Mouse (Mus musculus): Measurements from ENCODE around the gene Lamb3.
A peak's percentile ranks its signal among the peaks of the same experiment; 100 is the strongest.
"Not testable (repeated sequence)": the region's sequence is repeated elsewhere in the genome, so short reads cannot be mapped to it uniquely, and the experiment has no call there.

Lamb3 gene

GRCm38 (mm10) chr1:193285766-193286325 lies 78.3 kb downstream of the Lamb3 start:
- not testable (repeated sequence) for DNase-seq

DNA sequence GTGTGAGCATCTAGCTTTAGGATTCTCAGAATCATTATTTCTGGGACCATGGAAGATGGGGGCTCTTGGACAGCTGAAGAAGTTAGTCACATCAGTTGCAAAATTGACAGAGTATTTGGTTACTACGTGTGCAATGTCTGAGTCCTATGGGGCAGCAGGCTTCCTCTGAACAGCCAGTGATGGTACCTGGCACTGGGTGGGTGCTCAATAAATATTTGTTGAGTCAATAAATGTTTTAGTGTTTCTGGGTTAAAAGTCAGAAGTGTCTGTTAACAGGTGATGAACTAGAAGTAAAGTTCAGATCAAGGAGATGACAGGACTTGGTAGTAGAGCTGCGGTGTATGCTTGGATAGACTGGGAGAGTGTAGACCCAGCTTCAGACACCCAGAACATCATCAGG lies 80.1 kb downstream of the Lamb3 start:
- DNase-seq = no peak

GRCm38 (mm10) chr1:193289076-193289475 lies 81.6 kb downstream of the Lamb3 start:
- no peak for DNase-seq

DNA sequence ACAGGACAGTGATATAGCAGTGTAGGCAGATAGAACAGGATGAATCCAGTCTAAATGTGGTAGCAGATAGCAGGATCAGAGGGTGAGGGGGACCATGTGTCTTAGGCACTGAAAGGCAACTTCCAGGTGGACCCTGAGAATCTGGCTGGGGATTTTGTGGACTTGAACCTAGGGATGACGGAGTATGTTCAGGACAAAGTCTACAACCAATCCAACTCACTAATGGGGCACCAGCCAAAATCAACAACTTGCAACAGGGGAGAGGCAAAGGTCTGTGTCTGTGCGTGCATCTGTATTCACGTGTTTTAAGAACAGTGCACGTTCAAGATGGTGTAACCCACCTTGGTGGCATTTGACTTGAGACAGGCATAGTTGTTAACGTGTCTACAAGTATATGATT lies 82.4 kb downstream of the Lamb3 start:
- DNase-seq = peak; percentile 74

DNA sequence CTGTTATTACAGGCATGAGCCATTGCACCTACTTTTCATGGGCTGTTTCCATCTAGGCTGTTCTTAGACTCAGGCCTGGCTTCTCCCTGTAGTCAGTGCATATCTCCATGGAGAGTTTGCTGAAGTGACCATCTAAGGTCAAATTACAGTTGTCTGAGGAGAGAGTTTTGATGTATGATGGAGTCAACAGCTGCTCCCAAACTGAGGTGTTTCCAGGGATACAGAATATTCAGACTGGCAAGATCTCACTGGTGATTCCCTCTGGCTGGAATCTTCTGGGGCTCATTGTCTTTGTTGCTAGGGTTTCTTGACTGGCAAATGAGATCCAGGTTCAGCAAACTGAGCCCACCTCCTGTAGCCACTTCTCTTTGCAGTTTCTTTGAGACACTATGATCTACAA lies 83.2 kb downstream of the Lamb3 start:
- DNase-seq = no peak

GRCm38 (mm10) chr1:193293039-193293438 lies 85.5 kb downstream of the Lamb3 start:
- DNase-seq = no peak

- DNase-seq = no peak
Observed at GRCm38 (mm10) chr1:193293926-193294325, 86.4 kb downstream of the Lamb3 start.

- no peak for DNase-seq
Observed at GRCm38 (mm10) chr1:193295920-193296319, 88.4 kb downstream of the Lamb3 start.

DNA sequence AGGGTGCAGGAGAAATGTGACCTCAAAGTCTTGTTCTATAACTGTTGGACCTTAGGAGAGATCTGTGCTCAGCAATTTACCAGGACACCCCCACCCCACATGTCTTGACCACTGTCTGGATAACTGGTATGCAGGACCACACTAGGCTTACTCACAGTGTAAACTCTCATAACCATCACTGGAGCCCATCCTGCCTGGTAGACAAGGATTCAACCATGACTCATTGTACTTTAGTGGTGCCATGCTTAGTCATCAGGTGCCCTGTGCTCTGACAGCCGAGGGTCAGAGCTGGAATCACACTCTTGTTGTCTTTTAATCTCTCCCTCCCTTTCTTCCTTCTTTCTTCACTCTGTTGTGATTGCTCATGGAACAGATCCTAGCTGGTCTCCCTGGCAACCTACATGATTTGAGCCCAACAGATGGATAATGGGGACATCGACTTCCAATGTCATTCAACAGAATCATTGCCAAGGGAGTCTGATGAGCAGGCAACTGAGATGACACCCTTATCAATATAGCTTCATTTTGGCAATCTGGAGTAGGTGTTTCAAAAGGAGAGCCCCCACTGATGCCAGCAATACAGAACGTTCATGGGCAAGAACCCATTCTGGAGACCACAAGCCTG lies 90.8 kb downstream of the Lamb3 start:
- no peak for DNase-seq

GRCm38 (mm10) chr1:193299995-193300394 lies 92.5 kb downstream of the Lamb3 start:
- no peak for DNase-seq

DNA sequence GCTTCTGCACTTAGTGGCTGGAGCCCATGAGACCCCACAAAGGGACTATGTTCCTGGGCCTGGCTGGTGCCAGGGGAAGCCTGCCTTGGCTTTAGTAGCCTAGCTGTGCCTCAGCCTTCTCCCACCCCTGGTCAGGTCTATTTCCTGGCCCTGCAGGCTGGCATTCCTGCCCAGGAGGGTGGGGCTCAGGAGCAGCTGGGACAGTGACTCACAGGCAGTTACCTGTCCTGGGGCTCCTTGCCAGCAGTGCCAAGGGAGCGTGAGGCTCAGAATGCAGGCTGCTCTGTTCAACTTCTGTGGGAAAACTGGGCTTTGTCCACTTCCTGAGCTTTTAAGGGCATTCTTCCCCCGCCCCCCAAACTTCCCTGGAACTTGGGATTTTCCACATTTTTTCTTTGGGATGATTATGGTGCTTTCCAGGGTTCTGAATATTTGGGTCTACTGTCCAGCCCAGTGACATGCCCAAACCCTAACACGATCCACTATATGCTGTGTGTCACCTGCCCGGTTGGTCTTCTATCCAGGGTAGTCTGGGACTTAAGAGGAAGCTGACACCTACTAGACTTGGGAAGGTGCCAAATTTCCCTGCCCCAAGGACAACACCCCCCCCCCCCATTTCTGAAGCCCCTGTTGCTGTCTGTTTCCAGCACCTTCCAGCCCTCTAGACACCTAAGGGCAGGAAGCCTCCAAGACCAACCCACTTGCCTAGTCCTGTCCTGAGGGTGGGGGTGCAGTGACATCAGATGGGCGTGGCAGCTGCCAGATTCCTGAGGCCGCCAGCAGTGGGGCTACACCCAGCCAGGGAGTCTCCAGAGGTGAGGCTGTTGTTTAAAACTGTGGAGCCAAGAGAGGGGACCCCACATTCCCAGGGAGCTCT lies 94.0 kb downstream of the Lamb3 start:
- DNase-seq = no peak

GRCm38 (mm10) chr1:193302093-193302405 lies 94.5 kb downstream of the Lamb3 start:
- no peak for DNase-seq

- no peak for DNase-seq
Observed at GRCm38 (mm10) chr1:193303096-193303495, 95.6 kb downstream of the Lamb3 start.

DNA sequence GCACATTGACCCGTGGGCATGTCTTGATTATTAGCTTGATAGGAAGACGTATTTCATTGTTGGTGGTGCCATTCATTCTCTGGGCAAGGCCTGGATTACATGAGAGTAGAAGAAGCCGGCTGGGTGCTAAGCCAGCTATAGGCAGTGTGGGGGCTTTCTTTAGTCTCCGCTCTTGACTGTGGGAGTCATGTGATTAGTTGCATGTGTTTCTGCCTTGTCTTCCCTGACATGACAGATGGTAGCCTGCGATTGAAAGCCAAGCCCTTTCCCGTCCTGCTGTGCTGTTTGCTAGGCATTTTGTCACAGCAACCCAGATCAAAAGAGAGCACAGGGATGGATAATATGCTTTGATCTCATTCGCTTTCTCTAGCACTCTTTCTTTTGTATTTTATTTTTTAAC lies 97.9 kb downstream of the Lamb3 start:
- DNase-seq = no peak

GRCm38 (mm10) chr1:193306832-193307231 lies 99.3 kb downstream of the Lamb3 start:
- no peak for DNase-seq

DNA sequence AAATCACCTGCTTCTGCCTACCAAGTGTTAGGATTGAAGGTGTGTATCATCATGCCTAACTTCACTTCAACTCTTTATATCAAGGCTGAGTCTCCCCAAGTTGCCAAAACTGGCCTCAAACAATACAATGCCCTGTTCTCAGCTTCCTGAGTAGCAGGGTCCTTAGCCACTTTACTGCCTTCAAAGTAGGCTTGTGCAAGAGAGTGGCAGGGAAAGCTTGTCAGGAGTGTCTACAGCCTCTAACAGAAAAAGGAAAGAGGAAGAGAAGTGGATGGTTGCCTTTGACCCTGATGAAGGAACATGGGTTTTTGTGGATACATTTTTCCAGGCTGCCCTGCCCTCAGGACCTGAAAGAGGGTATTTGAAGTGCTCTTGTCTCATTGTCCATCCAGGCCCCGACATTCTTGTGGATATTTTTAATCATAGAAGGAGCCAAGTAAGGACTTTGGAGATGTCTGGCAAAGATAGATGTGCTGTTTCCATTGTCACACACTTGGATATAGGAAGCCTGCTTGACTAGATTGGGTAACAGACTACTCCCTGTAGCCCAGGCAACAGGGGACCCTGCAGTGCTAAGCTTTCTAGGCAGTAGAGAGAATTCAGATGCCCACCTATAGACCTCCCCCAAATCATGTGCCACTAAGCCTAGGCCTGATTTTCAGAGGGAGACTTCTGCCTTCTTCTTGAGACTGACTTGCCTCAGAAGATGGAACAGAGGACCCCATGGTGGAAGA lies 102.5 kb downstream of the Lamb3 start:
- no peak for DNase-seq

- DNase-seq = no peak
Observed at GRCm38 (mm10) chr1:193310519-193311085, 103.1 kb downstream of the Lamb3 start.

DNA sequence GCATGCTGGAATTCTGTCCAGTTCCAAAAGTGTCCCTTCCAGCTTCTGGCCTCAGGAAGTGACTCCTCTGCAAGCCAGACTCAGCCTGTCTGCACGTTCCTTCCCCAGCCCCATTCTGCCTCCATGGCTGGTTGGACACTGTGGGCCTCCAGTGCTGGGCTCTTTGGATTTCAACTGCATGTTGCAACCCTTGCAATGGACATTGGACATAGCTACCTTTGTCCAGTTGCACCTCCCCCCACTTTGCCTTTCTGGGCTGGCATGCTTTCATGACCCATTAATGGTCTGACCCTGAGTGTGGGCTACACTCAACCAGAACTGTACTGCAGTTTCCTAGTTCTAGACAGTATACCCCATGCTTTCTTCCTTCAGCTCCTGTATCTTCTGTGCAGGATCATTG lies 104.1 kb downstream of the Lamb3 start:
- peak; percentile 87 for DNase-seq

- DNase-seq = peak; percentile 79
Observed at GRCm38 (mm10) chr1:193315705-193316357, 108.3 kb downstream of the Lamb3 start.

GRCm38 (mm10) chr1:193316358-193316750 lies 108.9 kb downstream of the Lamb3 start:
- no peak for DNase-seq

- peak; percentile 31 for DNase-seq
Observed at GRCm38 (mm10) chr1:193317159-193317559, 109.7 kb downstream of the Lamb3 start.

GRCm38 (mm10) chr1:193319721-193320120 lies 112.2 kb downstream of the Lamb3 start:
- no peak for DNase-seq

DNA sequence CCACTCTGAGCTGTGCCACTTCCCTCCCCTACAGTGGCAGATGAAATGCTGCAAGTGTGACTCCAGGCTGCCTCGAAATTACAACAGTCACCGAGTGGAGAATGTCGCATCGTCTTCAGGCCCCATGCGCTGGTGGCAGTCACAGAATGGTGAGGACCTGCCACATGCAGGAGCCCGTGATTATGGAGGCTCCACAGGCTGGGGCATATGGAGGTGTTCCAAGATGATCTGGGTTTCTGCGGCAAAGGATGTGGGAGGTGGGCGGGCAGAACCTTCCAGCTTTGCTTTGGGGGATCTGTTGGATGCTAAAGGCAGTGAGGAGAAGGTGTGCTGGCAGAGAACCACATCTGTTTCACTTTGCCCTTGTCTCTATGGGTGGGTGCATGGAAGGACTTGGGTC lies 112.9 kb downstream of the Lamb3 start:
- no peak for DNase-seq
